Mouse (Mus musculus): Measurements from ENCODE around the gene Spata46. TPM values are rescaled to one million over a fixed set of nuclear protein-coding genes. Genes with fewer than 3 reads are reported as not detected.

Spata46 gene
- polyA plus RNA-seq, 1 experiment from 2014 or later: 0.38 TPM

DNA sequence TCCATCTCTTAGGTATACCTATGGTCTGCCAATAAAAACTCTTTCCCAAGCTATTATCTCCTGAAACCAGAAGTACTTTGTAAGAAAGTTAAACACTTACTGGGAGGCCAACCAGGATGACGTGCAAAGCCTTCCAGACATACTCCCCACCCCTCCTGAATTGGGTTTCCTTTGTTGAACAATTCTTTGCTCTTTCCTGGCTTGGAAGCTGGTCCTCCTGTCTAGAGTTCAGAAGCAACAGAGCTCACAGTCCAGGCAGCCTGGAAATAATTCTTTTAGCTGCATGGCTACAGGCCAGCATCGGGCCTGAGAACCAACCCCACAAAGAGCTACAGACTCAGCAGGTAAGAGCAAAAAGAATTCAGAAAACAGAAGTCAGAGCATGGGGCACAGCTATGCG is 37.7 kb downstream of the Spata46 start:
- Histone ChIP-seq H3K36me3 (no peaks in the 10 kb centered on the region), H3K9me3 (replicated peaks) (no peaks in the 10 kb centered on the region), H3K4me1 (no peaks in the 10 kb centered on the region), H3K4me2 (no peak overlapping the region), H3K27ac (no peak overlapping the region), H3K27me3 (replicated peaks) (no peaks in the 10 kb centered on the region), H3K9ac (no peak overlapping the region), H3K4me3 (no peak overlapping the region)
- ATAC-seq: no peak
- 56% methylated on average over 3 of the region's 3 CpGs for WGBS (ENCODE audit: insufficient replicate concordance)

DNA sequence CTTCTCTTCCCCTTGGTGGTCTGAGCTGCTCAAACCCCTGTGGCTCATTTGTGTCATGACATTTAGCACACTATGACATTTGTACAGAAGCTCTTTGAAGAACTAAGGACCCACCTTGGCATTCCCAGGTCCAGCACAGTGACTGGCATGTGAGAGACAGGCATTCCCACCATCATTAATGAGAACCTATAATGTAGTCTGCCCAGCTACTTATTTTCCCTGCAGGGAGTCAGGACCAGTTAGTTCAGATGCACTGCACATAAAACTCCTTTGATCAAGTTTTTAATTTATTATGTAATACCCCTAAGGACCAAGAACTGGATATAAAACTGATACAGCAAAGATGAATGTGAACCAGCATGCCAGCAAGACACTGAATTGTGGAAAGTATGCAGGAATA is 42.5 kb downstream of the Spata46 start:
- Histone ChIP-seq H3K4me1 (no peaks in the 10 kb centered on the region), H3K27me3 (replicated peaks) (no peaks in the 10 kb centered on the region), H3K4me2 (no peak overlapping the region), H3K9me3 (replicated peaks) (no peaks in the 10 kb centered on the region), H3K4me3 (no peak overlapping the region), H3K36me3 (no peaks in the 10 kb centered on the region), H3K9ac (no peak overlapping the region), H3K27ac (no peak overlapping the region)
- no peak for ATAC-seq

DNA sequence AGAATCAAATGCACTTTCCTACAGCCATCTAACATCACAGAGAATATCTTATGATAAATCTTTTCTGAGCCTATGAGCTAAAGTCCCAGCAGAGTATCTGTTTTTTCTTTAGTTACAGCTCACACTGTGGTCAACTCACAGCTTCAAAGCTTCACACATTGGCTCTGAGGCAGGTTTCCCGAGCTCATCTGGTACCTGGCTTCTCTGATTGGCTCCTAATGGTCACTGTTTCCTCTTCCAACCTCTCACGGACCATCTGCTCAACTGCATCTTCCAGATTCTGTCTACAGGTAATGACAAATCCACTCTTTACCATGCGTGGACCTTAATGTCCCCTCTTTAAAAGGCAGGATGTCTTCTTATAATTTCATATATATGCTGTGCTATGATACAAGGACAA is 44.7 kb downstream of the Spata46 start:
- H3K4me1 ChIP-seq: no peaks in the 10 kb centered on the region
- no peak overlapping the region for H3K9ac ChIP-seq
- 44% methylated on average over 3 of the region's 3 CpGs for WGBS (ENCODE audit: insufficient replicate concordance)
- no peak for ATAC-seq
- no peak overlapping the region for H3K4me2 ChIP-seq
- H3K9me3 ChIP-seq (replicated peaks): no peaks in the 10 kb centered on the region
- no peaks in the 10 kb centered on the region for H3K27me3 ChIP-seq (replicated peaks)
- H3K36me3 ChIP-seq: no peaks in the 10 kb centered on the region
- no peak overlapping the region for H3K4me3 ChIP-seq
- no peak overlapping the region for H3K27ac ChIP-seq

DNA sequence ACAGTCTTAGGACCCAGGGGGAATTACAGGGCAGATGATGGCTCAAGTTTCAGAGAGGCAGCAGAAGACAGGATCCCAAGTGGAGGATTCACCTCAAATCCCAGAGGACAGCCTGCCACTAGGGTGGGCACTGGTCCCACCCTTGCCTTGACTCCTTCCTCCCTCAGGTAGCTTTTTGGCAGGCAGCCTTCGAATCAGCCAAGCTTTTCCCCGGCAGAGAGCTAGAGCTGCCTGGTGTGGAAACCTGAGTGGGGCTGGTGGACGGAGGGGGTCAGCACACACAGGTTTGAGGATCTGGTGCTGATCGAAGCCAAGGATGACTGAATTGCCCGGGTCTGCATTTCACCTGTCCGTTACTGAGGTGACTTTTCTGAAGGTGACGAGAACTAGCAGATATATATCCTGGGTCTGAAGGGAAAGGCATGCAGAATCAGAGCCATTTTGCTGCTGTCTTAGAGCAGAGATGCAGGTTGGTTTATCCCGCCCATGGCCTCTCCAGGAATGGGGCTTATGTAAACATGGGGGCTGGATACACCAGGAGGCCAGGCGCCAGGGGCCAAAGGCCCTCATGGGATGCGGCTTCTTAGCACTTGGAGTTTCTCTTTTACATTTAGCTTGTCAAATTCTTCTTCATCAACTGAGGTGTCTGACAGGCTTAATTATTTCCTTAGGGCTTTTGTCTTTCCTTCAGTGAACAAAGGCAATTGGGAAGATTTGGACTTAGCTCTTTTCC is 51.7 kb downstream of the Spata46 start:
- ATAC-seq: no peak
- no peak overlapping the region for H3K4me3 ChIP-seq
- H3K27me3 ChIP-seq (replicated peaks): no peaks in the 10 kb centered on the region
- H3K9me3 ChIP-seq (replicated peaks): no peaks in the 10 kb centered on the region
- H3K27ac ChIP-seq: no peak overlapping the region
- H3K4me1 ChIP-seq: peaks cover 7% of the 10 kb centered on the region
- no peaks in the 10 kb centered on the region for H3K36me3 ChIP-seq
- H3K4me2 ChIP-seq: no peak overlapping the region
- WGBS (ENCODE audit: insufficient replicate concordance): 65% methylated on average over 10 of the region's 10 CpGs
- no peak overlapping the region for H3K9ac ChIP-seq

Other genes starting within 250 kb of the Spata46 start
- gene Ddr2, start 198.0 kb upstream of the Spata46 start, polyA plus RNA-seq (2016; fragmentation: Nextera tagmentation; extraction: Ambion mirVana): 2.4 and 3.1 TPM in 2 replicates
- 40.3 and 43.1 TPM in 2 replicates for gene Uap1, start 133.8 kb upstream of the Spata46 start, polyA plus RNA-seq (2016; fragmentation: Nextera tagmentation; extraction: Ambion mirVana)
- 12.1 and 13.5 TPM in 2 replicates for gene Uhmk1, start 93.4 kb upstream of the Spata46 start, polyA plus RNA-seq (2016; fragmentation: Nextera tagmentation; extraction: Ambion mirVana)
- gene Sh2d1b2, start 76.1 kb upstream of the Spata46 start, polyA plus RNA-seq (2016; fragmentation: Nextera tagmentation; extraction: Ambion mirVana): not detected in 2 replicates
- 0.13 and 0.17 TPM in 2 replicates for gene Sh2d1b1, start 31.5 kb upstream of the Spata46 start, polyA plus RNA-seq (2016; fragmentation: Nextera tagmentation; extraction: Ambion mirVana)
- gene Gm7694, start 2.5 kb upstream of the Spata46 start, polyA plus RNA-seq (2016; fragmentation: Nextera tagmentation; extraction: Ambion mirVana): 1.9 and 2.3 TPM in 2 replicates